Mouse (Mus musculus) olfactory bulb, adult 2 months (tissue): ENCODE measurements around the gene Zbtb24.

Experiments used
- CTCF ChIP-seq: fragments of 200-500 bp; IDR thresholded peaks from 2 replicates; pipeline ENCODE4 v1.5.1; 2012; ENCODE audit warnings: low read depth, mild to moderate bottlenecking, low read length, moderate library complexity; ENCODE audit not compliant: insufficient read depth
- POLR2A ChIP-seq: fragments of 200-500 bp; IDR thresholded peaks from 2 replicates; pipeline ENCODE4 v1.6.1; 2012; ENCODE audit warnings: mild to moderate bottlenecking, low read depth, low read length, moderate library complexity; ENCODE audit not compliant: insufficient read depth

DNA sequence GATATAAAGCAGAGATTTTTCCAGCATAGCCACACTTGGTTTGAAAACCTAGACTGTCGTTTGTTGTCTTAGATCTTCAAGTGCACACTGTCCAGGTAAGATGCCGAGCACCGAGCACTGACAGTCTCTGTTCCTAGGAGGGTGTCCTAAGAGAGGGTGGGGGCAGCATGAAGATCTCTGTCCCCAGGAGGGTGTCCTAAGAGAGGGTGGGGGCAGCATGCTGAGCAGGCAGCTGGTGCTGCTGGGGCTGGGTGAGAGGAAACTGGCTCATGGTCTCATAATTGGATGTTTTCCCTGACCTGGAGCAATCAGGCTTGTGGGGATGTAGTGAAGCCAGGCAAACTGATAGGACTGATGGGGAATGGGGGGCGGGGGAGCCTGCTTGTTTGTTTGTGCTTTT is 9.8 kb downstream of the Zbtb24 start:
- TF ChIP-seq POLR2A: no peak
- no peak for TF ChIP-seq CTCF
